Mouse (Mus musculus): ENCODE measurements around the gene Gm10447. TPM values are rescaled to one million over a fixed set of nuclear protein-coding genes. Genes with fewer than 3 reads are reported as not detected.
A peak's percentile ranks its signal among the peaks of the same experiment; 100 is the strongest.

The Gm10447 gene
- polyA plus RNA-seq, 1 experiment from 2014 or later: 0.09 TPM

DNA sequence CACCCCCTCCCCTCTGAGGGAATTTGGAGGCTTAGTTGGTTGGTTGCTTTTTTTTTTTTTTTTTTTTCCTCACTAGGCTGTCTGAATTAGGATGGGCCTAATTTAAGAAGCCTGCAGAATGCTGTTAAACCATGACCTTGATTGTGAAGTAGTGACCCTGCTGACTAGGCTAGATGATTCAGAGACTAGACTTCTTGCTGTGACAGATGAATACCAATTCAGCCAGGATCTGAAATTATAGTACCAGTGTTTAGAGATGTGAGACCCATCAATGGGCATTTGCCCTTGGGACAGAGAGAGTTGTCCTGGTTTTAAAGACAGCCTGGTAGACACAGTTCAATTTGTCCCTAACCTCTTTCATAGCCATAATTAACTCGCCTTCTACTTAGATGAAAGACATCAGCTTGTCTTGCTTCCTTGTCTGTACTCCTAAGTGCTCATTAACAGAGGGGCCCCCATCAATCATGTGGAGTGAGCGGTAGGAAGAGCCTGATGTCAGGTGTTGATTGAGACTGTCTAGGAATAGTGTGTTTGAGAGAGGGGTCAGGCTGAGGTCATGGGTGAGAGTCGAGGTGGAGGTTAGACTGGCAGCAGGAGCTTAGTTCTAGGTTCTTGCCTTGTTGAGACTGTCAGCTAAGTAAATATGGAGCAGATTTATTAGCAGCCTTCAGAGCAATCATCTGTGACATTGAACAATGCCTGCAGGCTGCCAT lies 36.5 kb upstream of the Gm10447 start:
- no peaks in the 10 kb centered on the region for H3K27me3 ChIP-seq (ENCODE audit: control insufficient read depth, insufficient read depth, low read length)
- 0 out of 2 replicates have a peak, but pooled peaks cover 2% of the 10 kb centered on the region for H3K9me3 ChIP-seq (replicated peaks; ENCODE audit: control insufficient read depth, low read length)
- WGBS: 38% methylated on average over 3 of the region's 3 CpGs
- H3K4me2 ChIP-seq (ENCODE audit: low read depth, low read length): no peak overlapping the region
- H3K27ac ChIP-seq (ENCODE audit: low read length): no peak overlapping the region
- H3K4me1 ChIP-seq (ENCODE audit: control insufficient read depth, insufficient read depth, low read length): no peaks in the 10 kb centered on the region
- no peaks in the 10 kb centered on the region for H3K36me3 ChIP-seq (ENCODE audit: control insufficient read depth, insufficient read depth)
- H3K4me3 ChIP-seq (ENCODE audit: low read length): no peak overlapping the region
- ATAC-seq (replicated peaks; ENCODE audit: extremely low read depth, insufficient read depth, low FRiP score): no peak
- H3K9ac ChIP-seq (ENCODE audit: low read length): no peak overlapping the region

DNA sequence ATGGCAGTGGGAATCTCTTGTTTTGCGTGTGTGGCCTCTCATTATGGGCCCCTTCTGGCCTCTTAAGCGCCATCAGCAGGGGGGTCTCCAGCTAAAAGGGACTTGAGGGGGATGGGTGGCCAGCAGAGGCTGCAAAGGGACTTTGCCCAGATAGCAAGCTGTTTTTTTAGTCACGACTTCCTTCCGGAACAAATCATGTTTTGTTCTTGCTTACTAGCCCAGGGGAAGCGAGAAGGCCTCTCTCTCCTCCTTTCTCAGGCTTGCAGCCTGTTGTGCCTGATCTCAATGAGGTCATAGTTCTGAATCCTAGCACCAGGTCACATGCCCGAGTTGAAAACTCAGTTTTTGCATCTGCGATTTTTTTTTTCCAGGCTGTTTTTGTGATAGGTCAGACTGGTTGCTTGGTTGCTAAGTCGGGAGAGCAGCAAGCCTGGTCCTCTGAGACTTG lies 35.1 kb upstream of the Gm10447 start:
- no peak for ATAC-seq (replicated peaks; ENCODE audit: extremely low read depth, insufficient read depth, low FRiP score)
- WGBS: 31% methylated on average over 8 of the region's 8 CpGs
- H3K4me3 ChIP-seq (ENCODE audit: low read length): no peak overlapping the region
- H3K4me2 ChIP-seq (ENCODE audit: low read depth, low read length): no peak overlapping the region
- peaks cover 5% of the 10 kb centered on the region for H3K4me1 ChIP-seq (ENCODE audit: control insufficient read depth, insufficient read depth, low read length)
- peaks cover 2% of the 10 kb centered on the region; the same call in 1 of the 2 replicates for H3K27me3 ChIP-seq (ENCODE audit: control insufficient read depth, insufficient read depth, low read length)
- 0 out of 2 replicates have a peak, but pooled peaks cover 2% of the 10 kb centered on the region for H3K9me3 ChIP-seq (replicated peaks; ENCODE audit: control insufficient read depth, low read length)
- peak overlapping the region; percentile 4; the same call in 1 of the 2 replicates for H3K27ac ChIP-seq (ENCODE audit: low read length)
- H3K36me3 ChIP-seq (ENCODE audit: control insufficient read depth, insufficient read depth): no peaks in the 10 kb centered on the region
- H3K9ac ChIP-seq (ENCODE audit: low read length): peak overlapping the region; percentile 1; the same call in 1 of the 2 replicates

- Histone ChIP-seq H3K9ac (ENCODE audit: low read length) (no peak overlapping the region), H3K27ac (ENCODE audit: low read length) (no peak overlapping the region), H3K4me3 (ENCODE audit: low read length) (no peak overlapping the region), H3K4me2 (ENCODE audit: low read depth, low read length) (no peak overlapping the region), H3K4me1 (ENCODE audit: control insufficient read depth, insufficient read depth, low read length) (peaks cover 6% of the 10 kb centered on the region), H3K27me3 (ENCODE audit: control insufficient read depth, insufficient read depth, low read length) (peaks cover 5% of the 10 kb centered on the region), H3K36me3 (ENCODE audit: control insufficient read depth, insufficient read depth) (no peaks in the 10 kb centered on the region), H3K9me3 (replicated peaks; ENCODE audit: control insufficient read depth, low read length) (0 out of 2 replicates have a peak, but pooled peaks cover 2% of the 10 kb centered on the region)
- WGBS: 89% methylated on average over 9 of the region's 9 CpGs
- ATAC-seq (replicated peaks; ENCODE audit: extremely low read depth, insufficient read depth, low FRiP score): no peak
These were observed 32.5 kb upstream of the Gm10447 start for GRCm38 (mm10) chr11:53489421-53489820.

- no peak overlapping the region for H3K4me3 ChIP-seq (ENCODE audit: low read length)
- H3K4me2 ChIP-seq (ENCODE audit: low read depth, low read length): no peak overlapping the region
- peaks cover 5% of the 10 kb centered on the region for H3K27me3 ChIP-seq (ENCODE audit: control insufficient read depth, insufficient read depth, low read length)
- WGBS: 97% methylated on average over 5 of the region's 5 CpGs
- no peak for ATAC-seq (replicated peaks; ENCODE audit: extremely low read depth, insufficient read depth, low FRiP score)
- no peaks in the 10 kb centered on the region for H3K36me3 ChIP-seq (ENCODE audit: control insufficient read depth, insufficient read depth)
- H3K9ac ChIP-seq (ENCODE audit: low read length): no peak overlapping the region
- H3K27ac ChIP-seq (ENCODE audit: low read length): no peak overlapping the region
- H3K4me1 ChIP-seq (ENCODE audit: control insufficient read depth, insufficient read depth, low read length): peaks cover 6% of the 10 kb centered on the region
- H3K9me3 ChIP-seq (replicated peaks; ENCODE audit: control insufficient read depth, low read length): 0 out of 2 replicates have a peak, but pooled peaks cover 2% of the 10 kb centered on the region
These were observed 32.1 kb upstream of the Gm10447 start for GRCm38 (mm10) chr11:53489007-53489406.

- Histone ChIP-seq H3K9ac (ENCODE audit: low read length) (no peak overlapping the region), H3K4me2 (ENCODE audit: low read depth, low read length) (peak overlapping the region; percentile 60), H3K4me3 (ENCODE audit: low read length) (peak overlapping the region; percentile 35), H3K27me3 (ENCODE audit: control insufficient read depth, insufficient read depth, low read length) (peaks cover 5% of the 10 kb centered on the region), H3K36me3 (ENCODE audit: control insufficient read depth, insufficient read depth) (no peaks in the 10 kb centered on the region), H3K4me1 (ENCODE audit: control insufficient read depth, insufficient read depth, low read length) (peaks cover 6% of the 10 kb centered on the region), H3K27ac (ENCODE audit: low read length) (no peak overlapping the region), H3K9me3 (replicated peaks; ENCODE audit: control insufficient read depth, low read length) (0 out of 2 replicates have a peak, but pooled peaks cover 2% of the 10 kb centered on the region)
- WGBS: 11% methylated on average over 27 of the region's 27 CpGs
- no peak for ATAC-seq (replicated peaks; ENCODE audit: extremely low read depth, insufficient read depth, low FRiP score)
These were observed 30.1 kb upstream of the Gm10447 start for GRCm38 (mm10) chr11:53486822-53487594.

- H3K4me3 ChIP-seq (ENCODE audit: low read length): no peak overlapping the region
- no peak for ATAC-seq (replicated peaks; ENCODE audit: extremely low read depth, insufficient read depth, low FRiP score)
- WGBS: 76% methylated on average over 3 of the region's 3 CpGs
These were observed 29.4 kb upstream of the Gm10447 start for GRCm38 (mm10) chr11:53486351-53486750.

DNA sequence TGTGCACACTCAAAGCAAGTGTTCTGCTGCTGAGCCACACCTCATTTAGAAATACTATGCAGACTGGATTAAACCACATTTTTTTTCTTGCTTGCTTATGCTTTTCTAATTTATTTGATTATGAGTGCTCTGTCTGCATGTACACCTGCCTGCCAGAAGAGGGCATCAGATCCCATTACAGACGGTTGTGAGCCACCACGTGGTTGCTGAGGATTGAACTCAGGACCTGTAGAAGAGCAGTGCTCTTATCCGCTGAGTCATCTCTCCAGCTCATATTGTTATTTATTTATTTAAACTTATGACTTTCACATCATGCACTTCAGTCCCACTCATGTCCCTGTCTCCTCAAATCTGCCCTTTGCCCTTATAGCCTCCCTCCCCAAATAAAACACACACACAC lies 28.8 kb upstream of the Gm10447 start:
- no peak for ATAC-seq (replicated peaks; ENCODE audit: extremely low read depth, insufficient read depth, low FRiP score)
- 49% methylated on average over 3 of the region's 3 CpGs for WGBS

More at GRCm38 (mm10) chr11:53486351-53486750, 29.4 kb upstream of the Gm10447 start:
- H3K36me3 ChIP-seq (ENCODE audit: control insufficient read depth, insufficient read depth): no peaks in the 10 kb centered on the region
- peaks cover 5% of the 10 kb centered on the region for H3K27me3 ChIP-seq (ENCODE audit: control insufficient read depth, insufficient read depth, low read length)
- H3K4me1 ChIP-seq (ENCODE audit: control insufficient read depth, insufficient read depth, low read length): peaks cover 6% of the 10 kb centered on the region
- no peak overlapping the region for H3K27ac ChIP-seq (ENCODE audit: low read length)
- H3K4me2 ChIP-seq (ENCODE audit: low read depth, low read length): no peak overlapping the region
- H3K9ac ChIP-seq (ENCODE audit: low read length): no peak overlapping the region
- 0 out of 2 replicates have a peak, but pooled peaks cover 2% of the 10 kb centered on the region for H3K9me3 ChIP-seq (replicated peaks; ENCODE audit: control insufficient read depth, low read length)

DNA sequence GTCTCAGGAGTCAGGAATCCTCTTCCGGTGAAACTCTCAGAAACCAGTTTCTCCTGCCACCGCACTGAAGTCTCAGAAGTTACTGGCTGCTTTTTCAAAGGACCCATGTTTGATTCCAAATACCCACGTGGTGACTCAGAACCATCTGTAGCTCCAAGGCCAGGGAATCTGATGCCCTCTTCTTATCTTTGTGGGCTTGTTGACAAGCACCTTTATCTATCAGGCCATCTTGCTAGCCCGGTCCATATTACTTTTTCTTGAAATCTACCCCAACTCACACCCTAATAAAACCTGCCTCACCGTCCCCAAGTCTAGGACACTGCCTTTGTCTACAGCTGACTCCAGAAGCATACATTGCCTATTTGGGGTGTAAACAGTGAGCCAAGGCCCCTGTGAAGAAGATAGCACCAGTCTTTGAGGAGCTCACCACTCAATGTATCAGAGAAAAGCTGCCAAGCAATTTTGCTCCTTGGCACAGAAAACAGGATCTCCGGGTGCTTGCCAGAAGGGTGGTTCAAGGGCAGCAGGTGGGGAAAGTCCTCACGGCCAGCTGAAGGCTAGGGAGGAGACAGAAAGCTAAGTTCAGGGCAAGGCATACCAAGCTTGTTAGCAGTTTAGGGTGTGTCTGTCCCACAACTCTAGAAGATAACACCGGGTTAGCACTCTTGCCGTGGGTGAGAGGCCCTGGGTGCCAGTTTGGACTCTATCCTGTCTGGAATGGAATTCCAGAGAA lies 26.4 kb upstream of the Gm10447 start:
- no peak overlapping the region for H3K9ac ChIP-seq (ENCODE audit: low read length)
- no peak overlapping the region for H3K4me2 ChIP-seq (ENCODE audit: low read depth, low read length)
- H3K4me1 ChIP-seq (ENCODE audit: control insufficient read depth, insufficient read depth, low read length): peaks cover 6% of the 10 kb centered on the region
- no peak for ATAC-seq (replicated peaks; ENCODE audit: extremely low read depth, insufficient read depth, low FRiP score)
- no peaks in the 10 kb centered on the region for H3K36me3 ChIP-seq (ENCODE audit: control insufficient read depth, insufficient read depth)
- H3K27ac ChIP-seq (ENCODE audit: low read length): no peak overlapping the region
- H3K4me3 ChIP-seq (ENCODE audit: low read length): no peak overlapping the region
- peaks cover 3% of the 10 kb centered on the region; the same call in 1 of the 2 replicates for H3K9me3 ChIP-seq (replicated peaks; ENCODE audit: control insufficient read depth, low read length)
- H3K27me3 ChIP-seq (ENCODE audit: control insufficient read depth, insufficient read depth, low read length): peaks cover 27% of the 10 kb centered on the region
- 55% methylated on average over 9 of the region's 9 CpGs for WGBS

More for the DNA sequence above, 28.8 kb upstream of the Gm10447 start:
- H3K4me3 ChIP-seq (ENCODE audit: low read length): no peak overlapping the region
- no peak overlapping the region for H3K27ac ChIP-seq (ENCODE audit: low read length)
- H3K36me3 ChIP-seq (ENCODE audit: control insufficient read depth, insufficient read depth): no peaks in the 10 kb centered on the region
- peaks cover 6% of the 10 kb centered on the region for H3K4me1 ChIP-seq (ENCODE audit: control insufficient read depth, insufficient read depth, low read length)
- H3K27me3 ChIP-seq (ENCODE audit: control insufficient read depth, insufficient read depth, low read length): peaks cover 5% of the 10 kb centered on the region
- H3K9ac ChIP-seq (ENCODE audit: low read length): no peak overlapping the region
- H3K4me2 ChIP-seq (ENCODE audit: low read depth, low read length): no peak overlapping the region
- 0 out of 2 replicates have a peak, but pooled peaks cover 2% of the 10 kb centered on the region for H3K9me3 ChIP-seq (replicated peaks; ENCODE audit: control insufficient read depth, low read length)
